Mouse (Mus musculus) lung, postnatal 0 days (tissue): ENCODE measurements at regions not wholly inside any gene's neighbourhood (a gene's known extent, or its start where the extent isn't known, plus 50 kb on each side); places are given as distances from the start of the nearest gene placed in this dataset.
A peak's percentile ranks its signal among the peaks of the same experiment; 100 is the strongest.

ENCODE experiments used
- ATAC-seq: fragments of 200-750 bp; cut with Nextera tagmentation; 2 replicates; pipeline ENCODE4 v1.8.0; 2017; ENCODE audit warnings: moderate library complexity
- DNase-seq: peaks from one replicate; pipeline ENCODE4 v3.0.0-alpha.2; 2016; ENCODE audit warnings: low spot score
- H3K27ac ChIP-seq: fragments of 300-500 bp; sonication (generic); 2 replicates; pipeline ENCODE4 v1.5.1; 2014; ENCODE audit warnings: antibody characterized with exemption, mild to moderate bottlenecking, low read length, mixed read lengths
- H3K27me3 ChIP-seq: fragments of 300-500 bp; sonication (generic); replicated peaks from 2 replicates; pipeline ENCODE4 v1.6.1; 2014; ENCODE audit warnings: low read length, mixed read lengths; ENCODE audit not compliant: insufficient read depth
- H3K36me3 ChIP-seq: fragments of 300-500 bp; sonication (generic); 2 replicates; pipeline ENCODE4 v1.6.1; 2014; ENCODE audit warnings: low read length, mixed read lengths; ENCODE audit not compliant: insufficient read depth
- H3K4me1 ChIP-seq: fragments of 300-500 bp; sonication (generic); 2 replicates; pipeline ENCODE4 v1.6.1; 2014; ENCODE audit warnings: antibody characterized with exemption, low read depth, low read length, mixed read lengths; ENCODE audit not compliant: insufficient read depth
- H3K4me2 ChIP-seq: fragments of 300-500 bp; sonication (generic); replicated peaks from 2 replicates; pipeline ENCODE4 v1.6.1; 2014; ENCODE audit warnings: low read depth, mild to moderate bottlenecking, low read length, moderate library complexity, mixed read lengths
- H3K4me3 ChIP-seq: fragments of 300-500 bp; sonication (generic); 2 replicates; pipeline ENCODE4 v1.5.1; 2014; ENCODE audit warnings: low read depth, low read length
- H3K9ac ChIP-seq: fragments of 300-500 bp; sonication (generic); replicated peaks from 2 replicates; pipeline ENCODE4 v1.6.1; 2014; ENCODE audit warnings: low read depth, mild to moderate bottlenecking
- H3K9me3 ChIP-seq: fragments of 300-500 bp; sonication (generic); 2 replicates; pipeline ENCODE4 v1.6.1; 2016; ENCODE audit warnings: low read length, mixed read lengths
- CTCF ChIP-seq: IDR thresholded peaks from 2 replicates; pipeline ENCODE4 v1.5.1; 2016; ENCODE audit warnings: antibody characterized with exemption, mild to moderate bottlenecking
- EP300 ChIP-seq: IDR thresholded peaks from 2 replicates; pipeline ENCODE4 v1.6.1; 2016; ENCODE audit warnings: antibody characterized with exemption, mild to moderate bottlenecking, control low read depth
- WGBS: fragments of 180-500 bp; shearing (Covaris S2); extraction: QIAGEN DNeasy Blood & Tissue Kit; methylation state at CpG from one replicate; pipeline ENCODE4 v1.1.7; 2014; 5-methylcytosine and 5-hydroxymethylcytosine counted together

GRCm38 (mm10) chr12:39741051-39741847 is 296.6 kb downstream of the Arl4a start:
- H3K9me3 ChIP-seq: no peaks in the 10 kb centered on the region
- H3K27me3 ChIP-seq: no peaks in the 10 kb centered on the region
- DNase-seq (no peak), ATAC-seq (no peak)
- H3K4me3 ChIP-seq: no peak overlapping the region
- TF ChIP-seq CTCF: no peak
- TF ChIP-seq EP300: no peak
- WGBS: 22% methylated on average over 13 of the region's 13 CpGs
- no peak overlapping the region for H3K27ac ChIP-seq
- no peaks in the 10 kb centered on the region for H3K4me1 ChIP-seq
- no peak overlapping the region for H3K9ac ChIP-seq
- H3K36me3 ChIP-seq: no peaks in the 10 kb centered on the region
- H3K4me2 ChIP-seq: no peak overlapping the region

DNA sequence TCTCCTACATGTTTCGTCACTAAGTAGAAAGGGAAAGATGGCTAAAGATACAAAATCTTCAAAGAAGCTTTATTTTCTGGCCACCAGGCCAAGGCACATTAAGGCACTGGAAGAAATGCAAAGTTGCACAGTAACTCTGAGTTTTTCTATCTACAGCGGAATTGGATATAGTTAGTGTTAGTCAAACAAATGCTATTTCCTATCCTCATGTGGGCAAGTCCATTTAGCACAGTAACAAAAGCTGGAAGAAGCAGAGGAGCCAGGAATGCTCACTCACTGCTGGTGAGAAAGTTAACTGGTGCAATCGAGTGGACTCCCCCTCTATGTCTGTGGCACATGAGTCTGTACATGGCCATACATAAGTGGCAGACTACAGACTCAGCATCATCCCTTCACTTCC is 300.9 kb downstream of the Arl4a start:
- H3K9me3 ChIP-seq: no peaks in the 10 kb centered on the region
- H3K36me3 ChIP-seq: no peaks in the 10 kb centered on the region
- no peak overlapping the region for H3K27ac ChIP-seq
- no peaks in the 10 kb centered on the region for H3K27me3 ChIP-seq
- no peaks in the 10 kb centered on the region for H3K4me1 ChIP-seq
- TF ChIP-seq CTCF (no peak), EP300 (no peak)
- DNase-seq (no peak), ATAC-seq (no peak)
- H3K4me2 ChIP-seq: no peak overlapping the region
- H3K4me3 ChIP-seq: no peak overlapping the region
- 72% methylated on average over 3 of the region's 3 CpGs for WGBS
- H3K9ac ChIP-seq: no peak overlapping the region

GRCm38 (mm10) chr12:39736097-39736920 is 301.5 kb downstream of the Arl4a start:
- H3K4me3 ChIP-seq: no peak overlapping the region
- H3K4me1 ChIP-seq: no peaks in the 10 kb centered on the region
- H3K9me3 ChIP-seq: no peaks in the 10 kb centered on the region
- no peak overlapping the region for H3K9ac ChIP-seq
- DNase-seq: no peak
- TF ChIP-seq CTCF: no peak
- TF ChIP-seq EP300: no peak
- no peak for ATAC-seq
- whole genome bisulfite sequencing: 57% methylated on average over 9 of the region's 9 CpGs
- H3K27ac ChIP-seq: no peak overlapping the region
- no peak overlapping the region for H3K4me2 ChIP-seq
- H3K27me3 ChIP-seq: no peaks in the 10 kb centered on the region
- H3K36me3 ChIP-seq: no peaks in the 10 kb centered on the region

GRCm38 (mm10) chr12:39734176-39734575 is 303.6 kb downstream of the Arl4a start:
- H3K9ac ChIP-seq: no peak overlapping the region
- no peak overlapping the region for H3K27ac ChIP-seq
- ATAC-seq (no peak), DNase-seq (no peak)
- no peaks in the 10 kb centered on the region for H3K4me1 ChIP-seq
- no peaks in the 10 kb centered on the region for H3K27me3 ChIP-seq
- H3K36me3 ChIP-seq: no peaks in the 10 kb centered on the region
- H3K9me3 ChIP-seq: no peaks in the 10 kb centered on the region
- H3K4me2 ChIP-seq: no peak overlapping the region
- TF ChIP-seq EP300: no peak
- TF ChIP-seq CTCF: no peak
- H3K4me3 ChIP-seq: no peak overlapping the region
- WGBS: 47% methylated on average over 2 of the region's 2 CpGs

DNA sequence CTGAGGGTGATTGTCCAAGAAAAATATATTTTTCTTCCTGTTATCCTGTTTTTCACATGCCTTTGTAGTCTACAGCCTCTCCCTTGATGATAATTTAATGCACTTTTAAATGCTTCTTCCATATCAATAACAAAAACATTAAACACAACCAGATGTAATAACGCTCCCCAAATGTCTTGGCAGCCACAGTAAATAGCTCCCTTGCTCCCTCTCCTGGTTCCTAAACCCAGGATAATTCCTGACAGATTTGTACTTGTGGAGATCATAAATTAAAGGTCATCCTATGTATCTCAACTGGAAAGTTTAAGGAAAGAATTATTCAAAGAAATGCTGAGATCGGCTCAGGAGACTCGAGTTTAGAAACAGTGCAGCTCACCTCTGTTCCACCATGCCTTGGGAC is 306.6 kb downstream of the Arl4a start:
- H3K9me3 ChIP-seq: no peaks in the 10 kb centered on the region
- no peaks in the 10 kb centered on the region for H3K36me3 ChIP-seq
- DNase-seq: no peak
- no peak overlapping the region for H3K4me2 ChIP-seq
- H3K27ac ChIP-seq: no peak overlapping the region
- no peaks in the 10 kb centered on the region for H3K4me1 ChIP-seq
- H3K27me3 ChIP-seq: no peaks in the 10 kb centered on the region
- ATAC-seq: no peak
- TF ChIP-seq EP300 (no peak), CTCF (peak; percentile 36)
- H3K4me3 ChIP-seq: no peak overlapping the region
- WGBS: 63% methylated on average over 3 of the region's 3 CpGs
- no peak overlapping the region for H3K9ac ChIP-seq

DNA sequence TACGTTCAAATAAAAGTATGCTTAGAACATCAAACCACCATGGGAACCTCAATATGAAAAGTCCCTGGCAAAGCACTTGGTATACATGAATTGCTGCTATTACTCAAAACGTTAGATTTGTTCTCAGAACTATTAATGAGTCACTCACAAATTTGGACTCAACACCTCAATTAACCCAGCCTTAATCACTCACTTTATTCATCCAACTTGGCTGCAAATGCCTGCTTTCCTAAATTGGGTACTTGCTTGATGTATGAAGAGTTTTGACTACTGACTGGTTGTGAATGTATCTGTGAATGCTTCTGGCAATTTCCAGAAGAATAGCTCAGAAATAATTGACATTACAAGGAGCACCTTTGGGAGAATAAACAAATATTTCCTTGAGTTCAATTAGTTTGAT is 308.6 kb downstream of the Arl4a start:
- H3K27me3 ChIP-seq: no peaks in the 10 kb centered on the region
- TF ChIP-seq EP300: no peak
- TF ChIP-seq CTCF: no peak
- no peaks in the 10 kb centered on the region for H3K36me3 ChIP-seq
- WGBS: 71% methylated on average over 2 of the region's 2 CpGs
- H3K9me3 ChIP-seq: no peaks in the 10 kb centered on the region
- H3K4me1 ChIP-seq: no peaks in the 10 kb centered on the region
- H3K4me3 ChIP-seq: no peak overlapping the region
- DNase-seq (no peak), ATAC-seq (no peak)
- H3K9ac ChIP-seq: no peak overlapping the region
- H3K4me2 ChIP-seq: no peak overlapping the region
- no peak overlapping the region for H3K27ac ChIP-seq
